Mouse (Mus musculus) adrenal gland, postnatal 36 days (tissue): ENCODE measurements at regions not wholly inside any gene's neighbourhood (a gene's known extent, or its start where the extent isn't known, plus 50 kb on each side); places are given as distances from the start of the nearest gene placed in this dataset.

ENCODE experiments used
- DNase-seq, 2 experiments: peaks; one replicate each; pipeline ENCODE4 v3.0.0; 2021; ENCODE audit warnings: mixed read lengths in 1 of 2

DNA sequence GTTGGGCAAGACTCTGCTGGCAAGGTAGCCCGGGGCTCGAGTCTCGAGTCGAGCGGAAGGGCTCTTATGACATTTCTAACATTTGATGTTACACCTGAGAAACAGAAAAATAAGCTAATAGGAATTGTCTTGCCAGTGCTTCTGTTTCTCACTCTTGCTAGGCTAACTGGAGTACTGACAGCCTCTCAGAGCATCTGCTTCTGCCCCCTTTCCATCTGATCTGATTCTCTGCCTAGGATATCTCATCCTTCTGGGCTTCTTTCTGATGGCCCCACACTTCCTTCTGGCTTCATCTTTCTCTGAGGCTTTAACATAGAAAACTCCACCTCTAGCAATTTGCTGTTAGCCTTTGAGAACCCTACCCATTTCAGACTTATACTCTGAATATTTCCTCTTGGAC lies 95.0 kb upstream of the Arhgef9 start:
- DNase-seq, result no peak

- no peak for DNase-seq
These were observed 85.4 kb upstream of the Arhgef9 start for GRCm38 (mm10) chrX:95282038-95282437.

GRCm38 (mm10) chrX:95253517-95253916 lies 56.9 kb upstream of the Arhgef9 start:
- DNase-seq, result peak; percentile 52 to 57
